Mouse (Mus musculus) CD4-positive, CD25-positive, alpha-beta regulatory T cell, adult 2 months (primary cell): ENCODE data around the gene Zscan4e.
"Not testable (repeated sequence)": the region's sequence is repeated elsewhere in the genome, so short reads cannot be mapped to it uniquely, and the experiment has no call there.

Source experiments
- DNase-seq: peaks from one replicate; pipeline ENCODE4 v3.0.0-alpha.2; 2012; ENCODE audit warnings: low read depth, low spot score

Zscan4e gene

DNA sequence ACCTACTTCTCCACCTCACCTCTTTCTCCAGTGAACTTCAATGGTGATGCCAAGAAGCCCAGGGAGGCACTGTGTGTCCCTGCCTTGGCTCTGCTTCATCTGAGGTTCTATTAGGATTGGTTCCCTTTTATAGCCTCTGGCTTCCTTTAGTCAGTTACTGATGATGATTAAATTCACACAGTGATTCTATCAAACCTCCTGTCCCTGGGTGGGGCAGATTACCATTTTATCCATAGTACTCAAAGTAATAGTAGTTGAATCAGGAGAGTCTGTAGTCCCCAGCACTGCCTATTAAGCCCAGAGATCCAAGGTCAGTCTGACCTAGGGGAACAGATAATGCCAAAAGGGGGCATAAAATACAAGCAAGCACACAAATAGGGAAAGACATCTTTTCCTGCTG is at the start of gene Zscan4e:
Gene Zscan4e, minus strand, starts transcription at position 101 of the 400 bp plus-strand sequence.
- DNase-seq, result not testable (repeated sequence)
